Mouse (Mus musculus) kidney, adult 11 months (tissue): ENCODE results near the gene Ffar4.

Source experiments
- DNase-seq: peaks from one replicate; pipeline ENCODE4 v3.0.0; 2022

Gene Ffar4

GRCm38 (mm10) chr19:38096858-38097758, at the start of gene Ffar4:
TSS of gene Ffar4 (plus strand) at chr19:38097071.
- DNase-seq: no peak

GRCm38 (mm10) chr19:38049686-38050085, 47.2 kb upstream of the Ffar4 start:
- DNase-seq: no peak

- no peak for DNase-seq
Measured at GRCm38 (mm10) chr19:38053227-38054041, 43.4 kb upstream of the Ffar4 start.

GRCm38 (mm10) chr19:38054149-38054719, 42.6 kb upstream of the Ffar4 start:
- no peak for DNase-seq

GRCm38 (mm10) chr19:38054720-38055192, 42.1 kb upstream of the Ffar4 start, which contains the start of gene Cep55:
TSS of gene Cep55 (plus strand) at chr19:38055011.
- DNase-seq: peak; percentile 94

GRCm38 (mm10) chr19:38055798-38056197, 41.1 kb upstream of the Ffar4 start:
- no peak for DNase-seq

- DNase-seq: no peak
Measured at GRCm38 (mm10) chr19:38056276-38056675, 40.6 kb upstream of the Ffar4 start.

- no peak for DNase-seq
Measured at GRCm38 (mm10) chr19:38056931-38057330, 39.9 kb upstream of the Ffar4 start.

- no peak for DNase-seq
Measured at GRCm38 (mm10) chr19:38063201-38063600, 33.7 kb upstream of the Ffar4 start.

- DNase-seq: no peak
Measured at GRCm38 (mm10) chr19:38064051-38064450, 32.8 kb upstream of the Ffar4 start.

GRCm38 (mm10) chr19:38073226-38073625, 23.6 kb upstream of the Ffar4 start:
- no peak for DNase-seq

GRCm38 (mm10) chr19:38075051-38075450, 21.8 kb upstream of the Ffar4 start:
- no peak for DNase-seq

GRCm38 (mm10) chr19:38076251-38076650, 20.6 kb upstream of the Ffar4 start:
- no peak for DNase-seq

GRCm38 (mm10) chr19:38077851-38078540, 18.9 kb upstream of the Ffar4 start:
- no peak for DNase-seq

GRCm38 (mm10) chr19:38081361-38081760, 15.5 kb upstream of the Ffar4 start:
- no peak for DNase-seq

- no peak for DNase-seq
Measured at GRCm38 (mm10) chr19:38082931-38083525, 13.8 kb upstream of the Ffar4 start.

GRCm38 (mm10) chr19:38085841-38086240, 11.0 kb upstream of the Ffar4 start:
- DNase-seq: no peak

GRCm38 (mm10) chr19:38086948-38087551, 9.8 kb upstream of the Ffar4 start:
- DNase-seq: no peak

GRCm38 (mm10) chr19:38089358-38089757, 7.5 kb upstream of the Ffar4 start:
- DNase-seq: no peak

- DNase-seq: peak; percentile 13
Measured at GRCm38 (mm10) chr19:38091512-38091985, 5.3 kb upstream of the Ffar4 start.

GRCm38 (mm10) chr19:38096231-38096630, 640 bp upstream of the Ffar4 start:
- DNase-seq: no peak

- DNase-seq: no peak
Measured at GRCm38 (mm10) chr19:38107871-38108270, 11.0 kb downstream of the Ffar4 start.
